Mouse (Mus musculus): ENCODE data around the gene Ung.

Ung gene

GRCm38 (mm10) chr5:114130211-114130605 lies at the start of gene Ung:
Gene Ung (plus strand): TSS chr5:114130386.
- DNase-seq (ENCODE audit: low read depth) = peak; percentile 30

GRCm38 (mm10) chr5:114085501-114085900 lies 44.7 kb upstream of the Ung start:
- no peak for DNase-seq (ENCODE audit: low read depth)

- DNase-seq (ENCODE audit: low read depth) = no peak
Measured at GRCm38 (mm10) chr5:114087875-114088480, 42.2 kb upstream of the Ung start.

GRCm38 (mm10) chr5:114090421-114091013 lies 39.7 kb upstream of the Ung start:
- DNase-seq (ENCODE audit: low read depth) = no peak

GRCm38 (mm10) chr5:114091057-114091807 lies 39.0 kb upstream of the Ung start, which contains the start of gene Svop:
Gene Svop (minus strand): TSS chr5:114091570.
- peak; percentile 36 for DNase-seq (ENCODE audit: low read depth)

- DNase-seq (ENCODE audit: low read depth) = peak; percentile 83
Measured at GRCm38 (mm10) chr5:114099709-114100389, 30.3 kb upstream of the Ung start.

GRCm38 (mm10) chr5:114100390-114101099 lies 29.6 kb upstream of the Ung start:
- no peak for DNase-seq (ENCODE audit: low read depth)

- no peak for DNase-seq (ENCODE audit: low read depth)
Measured at GRCm38 (mm10) chr5:114101873-114102272, 28.3 kb upstream of the Ung start.

GRCm38 (mm10) chr5:114102807-114103206 lies 27.4 kb upstream of the Ung start:
- DNase-seq (ENCODE audit: low read depth) = no peak

- DNase-seq (ENCODE audit: low read depth) = no peak
Measured at GRCm38 (mm10) chr5:114106391-114106935, 23.7 kb upstream of the Ung start.

GRCm38 (mm10) chr5:114113334-114113733 lies 16.9 kb upstream of the Ung start:
- no peak for DNase-seq (ENCODE audit: low read depth)

GRCm38 (mm10) chr5:114115030-114115429 lies 15.2 kb upstream of the Ung start:
- DNase-seq (ENCODE audit: low read depth) = no peak

GRCm38 (mm10) chr5:114116586-114116985 lies 13.6 kb upstream of the Ung start:
- DNase-seq (ENCODE audit: low read depth) = no peak

GRCm38 (mm10) chr5:114119806-114120205 lies 10.4 kb upstream of the Ung start:
- no peak for DNase-seq (ENCODE audit: low read depth)

- DNase-seq (ENCODE audit: low read depth) = no peak
Measured at GRCm38 (mm10) chr5:114126008-114126407, 4.2 kb upstream of the Ung start.

- no peak for DNase-seq (ENCODE audit: low read depth)
Measured at GRCm38 (mm10) chr5:114126499-114127244, 3.5 kb upstream of the Ung start.

- peak; percentile 62 for DNase-seq (ENCODE audit: low read depth)
Measured at GRCm38 (mm10) chr5:114127374-114128349, 2.5 kb upstream of the Ung start, which contains the start of gene Alkbh2. Gene Alkbh2 (minus strand): TSS chr5:114128218.

- no peak for DNase-seq (ENCODE audit: low read depth)
Measured at GRCm38 (mm10) chr5:114129550-114130210, 506 bp upstream of the Ung start.

Data from c-Kit-positive CD71-negative TER-119-negative erythroid progenitor cells, embryonic 14.5 days (primary cell).